Mouse (Mus musculus) ES-E14 (cell line): Measurements from ENCODE around the gene Gm49721. TPM values are rescaled to one million over a fixed set of nuclear protein-coding genes. Genes with fewer than 3 reads are reported as not detected.
"Not testable (repeated sequence)": the region's sequence is repeated elsewhere in the genome, so short reads cannot be mapped to it uniquely, and the experiment has no call there.

Experiments
- DNase-seq: peaks from one replicate; pipeline ENCODE4 v3.0.0-alpha.2; 2013; ENCODE audit warnings: low read depth, low spot score
- H3K27ac ChIP-seq: 2 replicates; pipeline ENCODE4 v1.5.1; 2012; ENCODE audit warnings: low read depth, mild to moderate bottlenecking, low read length, moderate library complexity, mixed read lengths; ENCODE audit not compliant: poor library complexity, insufficient read depth, severe bottlenecking
- H3K36me3 ChIP-seq: 2 replicates; pipeline ENCODE4 v1.6.1; 2012; ENCODE audit warnings: mild to moderate bottlenecking, low read length, moderate library complexity, mixed read lengths; ENCODE audit not compliant: control insufficient read depth, poor library complexity, insufficient read depth, severe bottlenecking
- H3K4me1 ChIP-seq, 2 experiments: fragments of 150-350 bp in 1 of 2; sonication (generic) in 1 of 2; 2 replicates each; pipeline ENCODE4 v1.6.1; 2012; ENCODE audit warnings: low read length in 2 of 2, mild to moderate bottlenecking in 1 of 2, mixed read lengths in 1 of 2; ENCODE audit not compliant: control insufficient read depth in 2 of 2, insufficient read depth in 2 of 2, poor library complexity in 1 of 2
- H3K4me3 ChIP-seq, 2 experiments: fragments of 150-350 bp in 1 of 2; sonication (generic) in 1 of 2; 2 replicates each; pipeline ENCODE4 v1.5.1; 2012; ENCODE audit warnings: low read length in 2 of 2, low read depth in 1 of 2, mild to moderate bottlenecking in 1 of 2, mixed read lengths in 1 of 2; ENCODE audit not compliant: insufficient read depth in 1 of 2, poor library complexity in 1 of 2, severe bottlenecking in 1 of 2
- H3K9ac ChIP-seq: 2 replicates; pipeline ENCODE4 v1.6.1; 2012; ENCODE audit warnings: low read depth, mild to moderate bottlenecking, low read length, mixed read lengths; ENCODE audit not compliant: poor library complexity, insufficient read depth, severe bottlenecking
- H3K9me3 ChIP-seq: fragments of 150-350 bp; sonication (generic); 2 replicates; pipeline ENCODE4 v1.6.1; 2012; ENCODE audit warnings: low read depth, mild to moderate bottlenecking, low read length; ENCODE audit not compliant: control insufficient read depth, insufficient read depth
- in situ Hi-C, 2 experiments: fragments of 600-800 bp; cut with MboI; formaldehyde crosslinking; loops; one replicate each; pipeline ENCODE4 v1.15.1; 2025; ENCODE audit warnings: low sequenced_read_pairs in 2 of 2, inconsistent platforms in 1 of 2; ENCODE audit not compliant: unreplicated experiment in 2 of 2
- total RNA-seq: library from RNA; depleted of rRNA; stranded (reverse); fragments of 300-350 nt; gene quantifications from 2 replicates; pipeline ENCODE4 v1.2.3, GENCODE M21; 2012

The Gm49721 gene
- total RNA-seq, 1 experiment = 0.27 TPM

- H3K9ac ChIP-seq, H3K27ac ChIP-seq, H3K9me3 ChIP-seq, H3K4me3 ChIP-seq, H3K36me3 ChIP-seq, DNase-seq, H3K4me1 ChIP-seq: not testable (repeated sequence)
- in situ Hi-C loops = loop anchor here in 1 of 2 experiments (25.0 kb wide), 1 partner anchor 967 kb away; the partner anchor contains the start of genes Rsph3a and Tagap
Observed at GRCm38 (mm10) chr17:6970334-6970733, 8.4 kb upstream of the Gm49721 start, which contains the start of gene Rnaset2b. TSS of gene Rnaset2b (plus strand) at chr17:6970634.

- H3K9me3 ChIP-seq, H3K4me3 ChIP-seq, H3K27ac ChIP-seq, DNase-seq, H3K36me3 ChIP-seq, H3K4me1 ChIP-seq, H3K9ac ChIP-seq: not testable (repeated sequence)
- in situ Hi-C loops = loop anchor here in 1 of 2 experiments (25.0 kb wide), 1 partner anchor 966 kb away; the partner anchor contains the start of genes Rsph3a and Tagap
Observed at GRCm38 (mm10) chr17:6971238-6971637, 7.5 kb upstream of the Gm49721 start.

GRCm38 (mm10) chr17:6972836-6973396 lies 5.8 kb upstream of the Gm49721 start:
- H3K4me3 ChIP-seq, H3K4me1 ChIP-seq, H3K9me3 ChIP-seq, H3K9ac ChIP-seq, DNase-seq, H3K36me3 ChIP-seq, H3K27ac ChIP-seq: not testable (repeated sequence)
- in situ Hi-C loops = loop anchor here in 1 of 2 experiments (25.0 kb wide), 1 partner anchor 964 kb away; the partner anchor contains the start of genes Rsph3a and Tagap

- H3K9me3 ChIP-seq, H3K4me3 ChIP-seq, H3K27ac ChIP-seq, H3K36me3 ChIP-seq, H3K9ac ChIP-seq, DNase-seq, H3K4me1 ChIP-seq: not testable (repeated sequence)
- in situ Hi-C loops = loop anchor here in 1 of 2 experiments (25.0 kb wide), 1 partner anchor 962 kb away; the partner anchor contains the start of genes Rsph3a and Tagap
Observed at GRCm38 (mm10) chr17:6974985-6975384, 3.7 kb upstream of the Gm49721 start.

GRCm38 (mm10) chr17:6979380-6979779 lies 676 bp downstream of the Gm49721 start:
- H3K27ac ChIP-seq, H3K9me3 ChIP-seq, H3K4me1 ChIP-seq, H3K9ac ChIP-seq, DNase-seq, H3K36me3 ChIP-seq, in situ Hi-C loops: not testable (repeated sequence)
- peak overlapping the region; percentile 67 to 70 for H3K4me3 ChIP-seq

GRCm38 (mm10) chr17:6980144-6980543 lies 1.4 kb downstream of the Gm49721 start:
- H3K4me3 ChIP-seq, H3K27ac ChIP-seq, in situ Hi-C loops, H3K9me3 ChIP-seq, H3K36me3 ChIP-seq, DNase-seq, H3K4me1 ChIP-seq, H3K9ac ChIP-seq: not testable (repeated sequence)

GRCm38 (mm10) chr17:6986118-6986517 lies 7.4 kb downstream of the Gm49721 start:
- H3K4me3 ChIP-seq, in situ Hi-C loops, DNase-seq, H3K4me1 ChIP-seq, H3K9me3 ChIP-seq, H3K27ac ChIP-seq, H3K9ac ChIP-seq, H3K36me3 ChIP-seq: not testable (repeated sequence)

GRCm38 (mm10) chr17:6995504-6995903 lies 16.8 kb downstream of the Gm49721 start:
- H3K4me1 ChIP-seq, H3K9ac ChIP-seq, in situ Hi-C loops, H3K27ac ChIP-seq, DNase-seq, H3K4me3 ChIP-seq, H3K9me3 ChIP-seq, H3K36me3 ChIP-seq: not testable (repeated sequence)
